Comparison of ENCODE assay signal across 19 mouse cellular contexts in genomic region chr14:72240272-72240671, GRCm38 (mm10).
DNase-seq lines count a peak whose midpoint lies in the region; ATAC-seq lines count a peak whose summit lies in the region.
"Had no signal": no experiment of that assay in that cellular context is flagged by ENCODE, and none has a peak within 500 bp of the region (broad histone marks: within the 10 kb centered on the region; RNA-seq: fewer than 3 reads in every experiment).

No protein-coding gene starts in this region.

- H3K4me2 ChIP-seq in kidney, embryonic 16.5 days (replicated peaks; ENCODE audit: low read depth, low read length): no peak overlapping the region
- H3K4me2 ChIP-seq in hindbrain, embryonic 13.5 days: no peak overlapping the region
- no peak overlapping the region for H3K4me2 ChIP-seq in midbrain, embryonic 15.5 days
- H3K4me2 ChIP-seq: embryonic facial prominence, embryonic 13.5 days; limb, embryonic 12.5 days had no signal

- no peaks in the 10 kb centered on the region for H3K9me3 ChIP-seq in kidney, embryonic 16.5 days (ENCODE audit: low read length)
- H3K9me3 ChIP-seq in hindbrain, embryonic 13.5 days: no peaks in the 10 kb centered on the region
- H3K9me3 ChIP-seq in midbrain, embryonic 15.5 days: no peaks in the 10 kb centered on the region
- H3K9me3 ChIP-seq: embryonic facial prominence, embryonic 13.5 days; limb, embryonic 12.5 days; megakaryocyte, embryonic 14.5 days had no signal

- H3K4me1 ChIP-seq in kidney, embryonic 16.5 days (ENCODE audit: insufficient read depth, low read length): no peaks in the 10 kb centered on the region
- H3K4me1 ChIP-seq in hindbrain, embryonic 13.5 days (replicated peaks): peaks cover 9% of the 10 kb centered on the region
- peaks cover 10% of the 10 kb centered on the region for H3K4me1 ChIP-seq in midbrain, embryonic 15.5 days
- H3K4me1 ChIP-seq: embryonic facial prominence, embryonic 13.5 days; limb, embryonic 12.5 days; megakaryocyte, embryonic 14.5 days had no signal

- DNase-seq in cerebellum, postnatal 10 days: peak; percentile 53 to 59
- DNase-seq in cerebellum, adult 9-10 months: no peak
- DNase-seq in kidney, adult 9 months: no peak
- no peak for DNase-seq in gastrocnemius, postnatal 10 days
- DNase-seq in T-cell, adult 2 months (ENCODE audit: low spot score): no peak
- DNase-seq: adrenal gland, postnatal 36 days; cerebellum, postnatal 25 days; gastrocnemius, postnatal 14 days; heart, postnatal 10 days; thymus, adult 2 months had no signal

- no peak overlapping the region for H3K9ac ChIP-seq in kidney, embryonic 16.5 days (replicated peaks; ENCODE audit: low read length)
- H3K9ac ChIP-seq in hindbrain, embryonic 13.5 days: no peak overlapping the region
- no peak overlapping the region for H3K9ac ChIP-seq in midbrain, embryonic 15.5 days
- H3K9ac ChIP-seq: embryonic facial prominence, embryonic 13.5 days; limb, embryonic 12.5 days; liver, embryonic 14.5 days had no signal

- no peaks in the 10 kb centered on the region for H3K27me3 ChIP-seq in kidney, embryonic 16.5 days (ENCODE audit: insufficient read depth, low read length)
- H3K27me3 ChIP-seq in hindbrain, embryonic 13.5 days: no peaks in the 10 kb centered on the region
- H3K27me3 ChIP-seq in midbrain, embryonic 15.5 days (replicated peaks): no peaks in the 10 kb centered on the region
- H3K27me3 ChIP-seq: embryonic facial prominence, embryonic 13.5 days; limb, embryonic 12.5 days; megakaryocyte, embryonic 14.5 days had no signal

- H3K4me3 ChIP-seq in kidney, embryonic 16.5 days (ENCODE audit: low read length): no peak overlapping the region
- no peak overlapping the region for H3K4me3 ChIP-seq in hindbrain, embryonic 13.5 days
- no peak overlapping the region for H3K4me3 ChIP-seq in midbrain, embryonic 15.5 days
- H3K4me3 ChIP-seq: embryonic facial prominence, embryonic 13.5 days; limb, embryonic 12.5 days; megakaryocyte, embryonic 14.5 days had no signal

- WGBS in kidney, embryonic 16.5 days: 15% methylated on average over 4 of the region's 4 CpGs
- WGBS in hindbrain, embryonic 13.5 days: 40% methylated on average over 4 of the region's 4 CpGs
- 38% methylated on average over 4 of the region's 4 CpGs for WGBS in midbrain, embryonic 15.5 days

- ATAC-seq in kidney, embryonic 16.5 days (ENCODE audit: low FRiP score, low TSS enrichment): peak; percentile 12; the same call in 1 of the 2 replicates
- peak; percentile 36; the same call in 1 of the 2 replicates for ATAC-seq in hindbrain, embryonic 13.5 days (ENCODE audit: low FRiP score)
- 0 out of 2 replicates have a peak, but pooled peaks have one; percentile 63 for ATAC-seq in midbrain, embryonic 15.5 days (replicated peaks)
- ATAC-seq: inflammation-experienced regulatory T-cells, adult 6 months; lung, postnatal 0 days had no signal

- no peaks in the 10 kb centered on the region for H3K36me3 ChIP-seq in kidney, embryonic 16.5 days (ENCODE audit: insufficient read depth, low read length)
- H3K36me3 ChIP-seq in hindbrain, embryonic 13.5 days: no peaks in the 10 kb centered on the region
- no peaks in the 10 kb centered on the region for H3K36me3 ChIP-seq in midbrain, embryonic 15.5 days (replicated peaks)
- H3K36me3 ChIP-seq: embryonic facial prominence, embryonic 13.5 days; limb, embryonic 12.5 days had no signal

- no peak overlapping the region for H3K27ac ChIP-seq in kidney, embryonic 16.5 days (ENCODE audit: low read length)
- H3K27ac ChIP-seq in hindbrain, embryonic 13.5 days: 0 out of 2 replicates have a peak overlapping the region, but pooled peaks have one; percentile 30
- no peak overlapping the region for H3K27ac ChIP-seq in midbrain, embryonic 15.5 days
- H3K27ac ChIP-seq: embryonic facial prominence, embryonic 13.5 days; limb, embryonic 12.5 days; liver, embryonic 14.5 days had no signal

Comparison
In these comparisons a context has a peak if more than half of its experiments do, and no peak if none do; other contexts are left out.
1. DNase-seq: peak in cerebellum, postnatal 10 days (2 of 2); none in cerebellum, adult 9-10 months (single experiment), kidney, adult 9 months (single experiment), gastrocnemius, postnatal 10 days (single experiment) and T-cell, adult 2 months (single experiment).
2. ATAC-seq: peak in every context shown above with its lines; median percentile 63 in midbrain, embryonic 15.5 days; 36 in hindbrain, embryonic 13.5 days; 12 in kidney, embryonic 16.5 days.